Mouse (Mus musculus) stomach, embryonic 14.5 days (tissue): ENCODE results near the gene Klhl7. TPM values are rescaled to one million over a fixed set of nuclear protein-coding genes. Genes with fewer than 3 reads are reported as not detected.

Experiments used
- ATAC-seq: fragments of 200-750 bp; cut with Nextera tagmentation; 2 replicates; pipeline ENCODE4 v1.8.0; 2017; ENCODE audit warnings: low read depth, moderate TSS enrichment; ENCODE audit not compliant: insufficient number of reproducible peaks, insufficient read depth, low FRiP score
- H3K27ac ChIP-seq: fragments of 300-500 bp; sonication (generic); 2 replicates; pipeline ENCODE4 v1.5.1; 2014; ENCODE audit warnings: mild to moderate bottlenecking, low read length, moderate library complexity, mixed read lengths
- H3K27me3 ChIP-seq: fragments of 300-500 bp; sonication (generic); 2 replicates; pipeline ENCODE4 v1.6.1; 2014; ENCODE audit warnings: low read length, control low read depth, mixed read lengths; ENCODE audit not compliant: control insufficient read depth, insufficient read depth
- H3K36me3 ChIP-seq: fragments of 300-500 bp; sonication (generic); 2 replicates; pipeline ENCODE4 v1.6.1; 2014; ENCODE audit warnings: mild to moderate bottlenecking, control low read depth, low read length, moderate library complexity, mixed read lengths; ENCODE audit not compliant: control insufficient read depth, insufficient read depth
- H3K4me1 ChIP-seq: fragments of 300-500 bp; sonication (generic); 2 replicates; pipeline ENCODE4 v1.6.1; 2014; ENCODE audit warnings: low read length, control low read depth, mixed read lengths; ENCODE audit not compliant: control insufficient read depth, insufficient read depth
- H3K4me2 ChIP-seq: fragments of 300-500 bp; sonication (generic); replicated peaks from 2 replicates; pipeline ENCODE4 v1.6.1; 2014; ENCODE audit warnings: low read depth, low read length, control low read depth
- H3K4me3 ChIP-seq: fragments of 300-500 bp; sonication (generic); 2 replicates; pipeline ENCODE4 v1.5.1; 2014; ENCODE audit warnings: low read depth, low read length, control low read depth
- H3K9ac ChIP-seq: fragments of 300-500 bp; sonication (generic); replicated peaks from 2 replicates; pipeline ENCODE4 v1.6.1; 2014; ENCODE audit warnings: low read depth, mild to moderate bottlenecking, control low read depth, low read length, moderate library complexity, mixed read lengths
- H3K9me3 ChIP-seq: fragments of 300-500 bp; sonication (generic); 2 replicates; pipeline ENCODE4 v1.6.1; 2016; ENCODE audit warnings: low read depth, low read length, control low read depth; ENCODE audit not compliant: control insufficient read depth
- WGBS: fragments of 180-500 bp; shearing (Covaris S2); extraction: QIAGEN DNeasy Blood & Tissue Kit; methylation state at CpG from one replicate; pipeline ENCODE4 v1.1.7; 2014; 5-methylcytosine and 5-hydroxymethylcytosine counted together
- polyA plus RNA-seq: library from polyadenylated mRNA; unstranded; fragments of >200 nt; fragmentation: Nextera tagmentation; extraction: Ambion mirVana; gene quantifications from 2 replicates; pipeline ENCODE4 v1.2.1, GENCODE M21; 2014

Gene Klhl7
- polyA plus RNA-seq, 1 experiment from 2014 or later = 56.1 TPM

DNA sequence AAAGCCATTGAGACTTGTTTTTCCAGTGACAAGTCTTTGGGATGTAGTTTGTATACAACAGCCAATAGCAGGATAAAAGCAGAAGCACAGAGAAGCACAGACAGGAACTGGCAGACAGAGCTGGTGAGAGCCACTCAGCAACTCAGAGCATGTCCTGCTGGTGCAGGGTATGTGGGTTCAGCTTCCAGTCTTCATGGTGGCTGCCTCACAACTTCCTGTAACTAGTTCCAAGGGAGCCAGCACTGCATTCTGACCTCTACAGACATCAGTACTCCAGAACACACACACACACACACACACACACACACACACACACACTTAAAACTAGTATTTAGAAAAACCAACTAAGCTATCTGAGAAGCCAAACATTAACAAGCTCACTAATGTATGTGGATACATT is 71.7 kb downstream of the Klhl7 start:
- Histone ChIP-seq H3K27ac (no peak overlapping the region), H3K36me3 (peaks cover 4% of the 10 kb centered on the region), H3K4me2 (no peak overlapping the region), H3K9ac (no peak overlapping the region), H3K27me3 (no peaks in the 10 kb centered on the region), H3K4me1 (no peaks in the 10 kb centered on the region), H3K4me3 (no peak overlapping the region), H3K9me3 (no peaks in the 10 kb centered on the region)
- no peak for ATAC-seq

DNA sequence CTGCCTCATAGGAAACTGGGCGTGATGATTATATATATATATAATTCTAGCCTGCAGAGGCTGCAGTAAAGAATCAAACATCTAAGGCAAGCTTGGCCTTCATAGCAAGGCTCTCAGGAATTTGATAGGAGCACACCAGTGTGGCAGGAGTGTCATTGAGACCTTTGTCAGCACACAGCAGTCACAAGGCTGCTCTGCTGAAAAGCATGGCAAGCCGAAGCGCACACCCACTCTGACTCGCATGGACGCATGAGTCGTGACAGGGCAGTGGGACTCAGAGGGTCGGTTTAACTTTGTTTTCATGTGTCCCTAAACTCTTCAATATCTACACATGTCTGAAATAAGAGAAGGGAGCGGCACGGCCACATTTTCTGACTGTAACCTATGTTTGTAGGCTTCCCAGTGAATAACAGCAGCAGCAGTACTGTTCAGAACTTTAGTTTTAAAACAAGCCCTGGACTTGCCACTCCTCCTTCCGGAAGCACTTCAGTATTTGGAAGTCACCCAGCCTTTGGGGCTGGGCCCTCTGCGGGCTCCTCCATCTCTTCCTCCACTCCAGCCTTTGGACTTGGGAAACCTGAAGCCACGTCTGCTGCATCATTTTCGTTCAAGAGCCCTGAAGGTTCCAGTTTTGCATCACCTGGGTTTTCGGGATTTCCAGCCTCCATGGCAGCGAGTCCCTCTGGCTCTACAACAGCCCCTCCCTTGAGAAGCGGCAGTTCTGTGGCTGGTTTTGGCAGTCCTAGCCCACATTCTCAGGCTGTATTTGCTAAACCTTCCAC is 81.3 kb downstream of the Klhl7 start:
- WGBS = 90% methylated on average over 16 of the region's 16 CpGs
- Histone ChIP-seq H3K9me3 (no peaks in the 10 kb centered on the region), H3K27ac (no peak overlapping the region), H3K27me3 (no peaks in the 10 kb centered on the region), H3K9ac (no peak overlapping the region), H3K36me3 (peaks cover 21% of the 10 kb centered on the region), H3K4me2 (no peak overlapping the region), H3K4me1 (no peaks in the 10 kb centered on the region), H3K4me3 (no peak overlapping the region)
- ATAC-seq = no peak

DNA sequence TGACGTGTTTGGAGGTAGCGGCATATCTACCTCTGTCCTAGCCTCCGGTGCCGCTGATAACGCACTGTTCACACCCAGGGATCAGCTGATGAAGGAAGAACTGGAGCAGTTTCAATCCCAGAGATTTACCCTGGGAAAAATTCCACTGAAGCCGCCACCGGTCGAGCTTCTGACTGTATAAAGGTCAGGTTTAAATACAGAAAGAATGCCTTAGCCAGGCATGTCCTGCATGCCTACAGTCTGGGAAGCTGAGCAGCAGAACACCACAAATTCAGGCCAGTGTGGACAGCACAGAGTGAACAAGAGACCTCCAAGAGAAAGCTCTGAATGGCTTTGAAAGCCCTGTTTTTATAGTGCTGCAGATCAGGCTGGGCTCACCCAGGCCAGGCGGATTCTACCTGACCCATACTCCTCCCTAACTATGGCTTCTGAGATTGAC is 81.9 kb downstream of the Klhl7 start:
- H3K4me1 ChIP-seq = no peaks in the 10 kb centered on the region
- H3K27ac ChIP-seq = no peak overlapping the region
- H3K4me2 ChIP-seq = no peak overlapping the region
- ATAC-seq = no peak
- no peaks in the 10 kb centered on the region for H3K27me3 ChIP-seq
- WGBS = 94% methylated on average over 9 of the region's 9 CpGs
- peaks cover 21% of the 10 kb centered on the region for H3K36me3 ChIP-seq
- no peaks in the 10 kb centered on the region for H3K9me3 ChIP-seq
- no peak overlapping the region for H3K9ac ChIP-seq
- no peak overlapping the region for H3K4me3 ChIP-seq

DNA sequence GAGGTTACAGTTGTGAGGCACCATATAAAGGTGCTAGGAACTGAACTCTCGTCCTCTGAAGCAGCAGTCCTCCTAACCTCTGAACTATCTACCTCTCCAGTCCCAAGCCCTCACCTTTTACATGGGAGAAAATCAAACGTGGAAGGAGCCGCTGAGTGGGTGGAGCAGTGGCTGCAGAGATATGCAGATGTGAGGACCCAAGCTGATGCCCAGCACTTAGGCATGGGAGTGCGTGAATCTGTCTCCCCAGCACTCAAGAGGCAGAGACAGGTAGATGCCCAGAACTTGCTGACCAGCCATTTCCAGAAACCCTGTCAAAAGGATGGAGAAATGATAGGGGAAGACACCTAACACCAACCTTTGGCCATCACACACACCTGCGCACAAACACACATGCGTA is 82.7 kb downstream of the Klhl7 start:
- no peaks in the 10 kb centered on the region for H3K9me3 ChIP-seq

DNA sequence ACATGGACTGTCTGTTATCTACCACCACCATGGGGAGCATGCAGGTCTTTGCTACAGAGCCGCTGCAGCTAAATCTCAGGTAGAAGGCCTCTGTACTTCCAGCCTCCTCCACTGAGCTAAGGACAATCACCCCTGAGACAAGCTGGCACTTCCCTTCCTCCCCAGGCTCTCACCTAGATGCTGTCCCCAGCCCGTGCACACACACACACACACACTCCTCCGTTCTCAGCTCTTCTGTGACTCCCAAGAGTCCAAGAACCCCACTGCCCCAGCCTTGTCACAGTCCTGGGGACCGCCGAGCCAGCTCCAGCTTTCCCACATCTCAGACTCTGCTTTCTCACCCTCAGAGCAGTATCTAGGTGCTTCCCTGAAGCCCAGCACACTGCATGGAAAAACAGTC is 83.6 kb downstream of the Klhl7 start:
- no peak overlapping the region for H3K27ac ChIP-seq
- H3K4me3 ChIP-seq = no peak overlapping the region
- no peaks in the 10 kb centered on the region for H3K9me3 ChIP-seq
- 91% methylated on average over 5 of the region's 5 CpGs for WGBS
- H3K27me3 ChIP-seq = no peaks in the 10 kb centered on the region
- peaks cover 17% of the 10 kb centered on the region for H3K36me3 ChIP-seq
- no peak for ATAC-seq
- H3K4me2 ChIP-seq = no peak overlapping the region
- H3K4me1 ChIP-seq = no peaks in the 10 kb centered on the region
- H3K9ac ChIP-seq = no peak overlapping the region

More for the DNA sequence above, 82.7 kb downstream of the Klhl7 start:
- Histone ChIP-seq H3K27me3 (no peaks in the 10 kb centered on the region), H3K36me3 (peaks cover 17% of the 10 kb centered on the region), H3K4me2 (no peak overlapping the region), H3K4me1 (no peaks in the 10 kb centered on the region), H3K9ac (no peak overlapping the region), H3K27ac (no peak overlapping the region), H3K4me3 (no peak overlapping the region)
- WGBS = 94% methylated on average over 6 of the region's 6 CpGs
- ATAC-seq = no peak

DNA sequence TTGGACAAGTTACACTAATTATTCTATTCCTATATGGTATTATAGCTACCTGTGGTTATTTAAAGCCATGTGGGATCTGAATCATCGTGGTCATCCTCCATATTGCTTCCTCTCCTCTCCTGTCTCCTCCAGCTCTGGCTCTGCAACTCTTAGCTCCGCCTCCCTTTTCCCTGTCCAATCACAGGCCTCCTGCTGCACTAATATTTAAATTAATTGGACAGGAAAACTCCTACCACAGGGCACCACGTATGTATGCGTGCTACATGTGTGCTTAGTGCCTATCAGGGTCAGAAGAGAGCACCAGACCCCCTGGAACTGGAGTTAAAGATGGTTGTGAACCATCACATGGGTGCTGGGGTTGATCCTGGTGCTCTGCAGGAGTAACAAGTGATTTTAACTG is 88.1 kb downstream of the Klhl7 start:
- Histone ChIP-seq H3K9me3 (no peaks in the 10 kb centered on the region), H3K27ac (no peak overlapping the region), H3K27me3 (no peaks in the 10 kb centered on the region), H3K36me3 (no peaks in the 10 kb centered on the region), H3K9ac (no peak overlapping the region), H3K4me1 (no peaks in the 10 kb centered on the region), H3K4me3 (no peak overlapping the region), H3K4me2 (no peak overlapping the region)
- ATAC-seq = no peak
- 77% methylated on average over 4 of the region's 4 CpGs for WGBS

DNA sequence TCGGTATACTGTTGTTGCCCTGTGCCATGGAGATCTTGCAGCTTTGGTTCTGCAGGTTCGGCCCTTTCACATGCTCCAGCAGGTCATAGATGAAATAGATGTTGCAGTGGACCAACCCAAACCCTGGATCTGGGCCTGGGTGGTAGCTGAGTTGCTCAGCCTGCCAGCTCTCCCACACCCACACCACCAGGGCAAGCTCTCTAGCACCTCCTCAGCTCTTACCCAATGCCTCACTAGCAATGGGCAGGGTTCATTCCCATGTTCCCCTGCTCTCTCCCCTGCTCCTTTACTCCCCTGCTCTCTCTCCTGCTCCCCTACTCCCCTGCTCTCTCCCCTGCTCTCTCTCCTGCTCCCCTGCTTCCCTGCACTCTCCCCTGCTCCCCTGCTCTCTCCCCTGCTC is 91.4 kb downstream of the Klhl7 start:
- Histone ChIP-seq H3K4me1 (no peaks in the 10 kb centered on the region), H3K4me2 (no peak overlapping the region), H3K36me3 (no peaks in the 10 kb centered on the region), H3K9ac (no peak overlapping the region), H3K9me3 (no peaks in the 10 kb centered on the region), H3K27me3 (no peaks in the 10 kb centered on the region), H3K4me3 (no peak overlapping the region), H3K27ac (no peak overlapping the region)
- WGBS = 90% methylated on average over 2 of the region's 2 CpGs
- no peak for ATAC-seq

DNA sequence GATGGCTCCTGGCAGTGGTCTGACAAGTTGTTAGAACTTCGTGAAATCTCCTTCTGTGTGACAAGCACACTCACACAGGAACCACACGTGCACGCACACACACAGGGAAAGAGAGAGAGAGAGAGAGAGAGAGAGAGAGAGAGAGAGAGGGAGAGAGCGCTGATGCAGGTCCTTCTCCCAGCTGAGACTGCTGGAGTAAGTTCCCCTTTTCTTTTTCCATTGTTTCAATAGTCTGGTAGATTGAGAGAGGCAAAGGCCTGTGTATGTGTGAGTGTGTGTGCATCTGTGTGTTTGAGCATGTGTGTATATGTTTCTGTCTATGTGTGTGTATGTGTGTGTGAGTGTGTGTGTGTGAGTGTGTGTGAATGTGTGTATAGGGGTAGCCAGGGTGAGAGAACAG is 100.6 kb downstream of the Klhl7 start:
- Histone ChIP-seq H3K27me3 (no peaks in the 10 kb centered on the region), H3K9ac (no peak overlapping the region), H3K4me3 (no peak overlapping the region), H3K4me1 (no peaks in the 10 kb centered on the region), H3K9me3 (no peaks in the 10 kb centered on the region), H3K4me2 (no peak overlapping the region), H3K27ac (no peak overlapping the region), H3K36me3 (no peaks in the 10 kb centered on the region)
- ATAC-seq = no peak
- 79% methylated on average over 4 of the region's 4 CpGs for WGBS

DNA sequence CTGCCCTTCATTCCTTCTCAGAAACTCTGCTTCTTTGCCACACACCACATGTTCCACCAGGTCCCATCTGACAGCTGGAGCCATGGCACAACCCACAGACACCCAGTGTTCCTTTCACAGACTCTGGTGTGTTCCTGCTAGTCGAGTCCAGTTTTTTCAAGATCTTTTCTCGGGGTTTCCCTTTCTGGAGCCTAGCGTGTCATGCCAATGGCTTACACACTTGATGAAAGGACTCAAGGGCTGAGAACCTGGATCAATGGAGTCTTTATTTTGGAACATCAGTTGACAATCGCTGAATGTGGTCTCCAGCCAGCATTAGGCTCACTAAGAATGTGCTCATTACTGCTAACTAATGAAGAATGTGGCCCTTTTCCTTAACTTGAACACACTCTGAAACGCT is 102.1 kb downstream of the Klhl7 start:
- 82% methylated on average over 5 of the region's 5 CpGs for whole genome bisulfite sequencing
- H3K36me3 ChIP-seq = no peaks in the 10 kb centered on the region
- H3K27me3 ChIP-seq = no peaks in the 10 kb centered on the region
- H3K9me3 ChIP-seq = no peaks in the 10 kb centered on the region
- H3K4me2 ChIP-seq = no peak overlapping the region
- H3K9ac ChIP-seq = no peak overlapping the region
- H3K27ac ChIP-seq = no peak overlapping the region
- no peaks in the 10 kb centered on the region for H3K4me1 ChIP-seq
- H3K4me3 ChIP-seq = no peak overlapping the region
- ATAC-seq = no peak
